Mouse (Mus musculus): ENCODE results near the gene Kank2. TPM values are rescaled to one million over a fixed set of nuclear protein-coding genes. Genes with fewer than 3 reads are reported as not detected.

Gene Kank2
- polyA plus RNA-seq, 1 experiment from 2014 or later: 9.5 TPM

DNA sequence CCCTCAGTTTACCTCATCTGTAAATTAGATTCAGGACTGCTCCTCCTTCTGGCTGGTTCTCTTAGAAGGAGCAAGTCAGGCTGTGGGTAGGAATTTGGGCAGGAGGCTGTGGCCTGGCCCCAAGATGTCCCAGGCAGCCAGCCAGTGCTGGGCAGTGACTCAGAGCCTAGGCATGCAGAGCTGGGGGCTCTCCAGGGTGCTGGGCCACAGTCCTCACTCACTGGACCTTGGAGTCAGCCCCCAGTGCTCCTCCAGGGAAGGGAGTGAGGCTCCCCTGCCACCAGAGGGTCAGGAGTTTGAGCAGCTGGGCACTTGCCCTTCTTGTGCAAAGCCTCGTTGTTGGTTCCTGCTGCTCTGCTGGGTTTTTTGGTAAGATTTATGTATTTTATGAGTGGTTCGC, 44.5 kb downstream of the Kank2 start:
- peaks cover 23% of the 10 kb centered on the region; the same call in 1 of the 2 replicates for H3K4me1 ChIP-seq (replicated peaks; ENCODE audit: control insufficient read depth, insufficient read depth, low read length)
- WGBS: 61% methylated on average over 2 of the region's 2 CpGs
- H3K4me3 ChIP-seq (ENCODE audit: low read depth, low read length): no peak overlapping the region
- DNase-seq (ENCODE audit: low spot score) (no peak), ATAC-seq (replicated peaks; ENCODE audit: low FRiP score, low TSS enrichment, low read depth) (no peak)
- no peak overlapping the region for H3K27ac ChIP-seq (ENCODE audit: low read depth)
- H3K4me2 ChIP-seq (ENCODE audit: low read length): no peak overlapping the region
- H3K9me3 ChIP-seq (ENCODE audit: control insufficient read depth, low read length): no peaks in the 10 kb centered on the region
- H3K27me3 ChIP-seq (replicated peaks; ENCODE audit: control insufficient read depth, insufficient read depth, low read length): no peaks in the 10 kb centered on the region
- peaks cover 36% of the 10 kb centered on the region for H3K36me3 ChIP-seq (ENCODE audit: control insufficient read depth, insufficient read depth, low read length)
- H3K9ac ChIP-seq (ENCODE audit: low read length): no peak overlapping the region

GRCm38 (mm10) chr9:21752252-21752792, 46.2 kb downstream of the Kank2 start:
- Histone ChIP-seq H3K9ac (ENCODE audit: low read length) (0 out of 2 replicates have a peak overlapping the region, but pooled peaks have one; percentile 14), H3K4me1 (replicated peaks; ENCODE audit: control insufficient read depth, insufficient read depth, low read length) (peaks cover 16% of the 10 kb centered on the region; the same call in 1 of the 2 replicates), H3K4me2 (ENCODE audit: low read length) (no peak overlapping the region), H3K27me3 (replicated peaks; ENCODE audit: control insufficient read depth, insufficient read depth, low read length) (no peaks in the 10 kb centered on the region), H3K27ac (ENCODE audit: low read depth) (peak overlapping the region; percentile 79), H3K36me3 (ENCODE audit: control insufficient read depth, insufficient read depth, low read length) (peaks cover 49% of the 10 kb centered on the region), H3K9me3 (ENCODE audit: control insufficient read depth, low read length) (no peaks in the 10 kb centered on the region), H3K4me3 (ENCODE audit: low read depth, low read length) (no peak overlapping the region)
- WGBS: 43% methylated on average over 10 of the region's 10 CpGs
- DNase-seq (ENCODE audit: low spot score): peak; percentile 60
- ATAC-seq (replicated peaks; ENCODE audit: low FRiP score, low TSS enrichment, low read depth): peak; percentile 45

DNA sequence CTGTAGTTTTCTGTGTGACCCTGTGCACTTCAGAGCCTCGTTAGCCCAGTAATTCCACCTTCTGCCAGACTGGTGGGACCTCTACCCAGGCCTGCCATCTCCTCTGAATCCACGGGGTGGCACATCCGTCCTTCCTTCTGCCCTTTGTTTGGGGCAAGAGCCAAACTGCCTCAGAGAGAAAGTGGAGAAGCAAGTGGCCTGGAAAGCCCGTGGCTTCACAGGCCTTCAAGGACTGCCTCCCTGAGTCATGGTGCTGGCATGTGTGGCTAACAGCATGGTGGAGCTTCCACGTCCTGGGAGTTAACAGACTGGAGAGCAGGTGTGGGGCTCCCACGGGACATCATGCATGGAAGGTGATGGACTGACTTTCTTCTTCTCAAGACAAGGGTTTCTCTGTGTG, 47.2 kb downstream of the Kank2 start:
- H3K36me3 ChIP-seq (ENCODE audit: control insufficient read depth, insufficient read depth, low read length): peaks cover 50% of the 10 kb centered on the region
- no peak for DNase-seq (ENCODE audit: low spot score)
- no peaks in the 10 kb centered on the region for H3K27me3 ChIP-seq (replicated peaks; ENCODE audit: control insufficient read depth, insufficient read depth, low read length)
- no peak overlapping the region for H3K4me2 ChIP-seq (ENCODE audit: low read length)
- no peaks in the 10 kb centered on the region for H3K9me3 ChIP-seq (ENCODE audit: control insufficient read depth, low read length)
- H3K9ac ChIP-seq (ENCODE audit: low read length): no peak overlapping the region
- H3K4me3 ChIP-seq (ENCODE audit: low read depth, low read length): no peak overlapping the region
- WGBS: 67% methylated on average over 6 of the region's 6 CpGs
- ATAC-seq (replicated peaks; ENCODE audit: low FRiP score, low TSS enrichment, low read depth): no peak
- H3K4me1 ChIP-seq (replicated peaks; ENCODE audit: control insufficient read depth, insufficient read depth, low read length): peaks cover 16% of the 10 kb centered on the region; the same call in 1 of the 2 replicates
- H3K27ac ChIP-seq (ENCODE audit: low read depth): no peak overlapping the region

GRCm38 (mm10) chr9:21750370-21750769, 48.2 kb downstream of the Kank2 start:
- H3K4me3 ChIP-seq (ENCODE audit: low read depth, low read length): no peak overlapping the region
- no peak overlapping the region for H3K9ac ChIP-seq (ENCODE audit: low read length)
- H3K27ac ChIP-seq (ENCODE audit: low read depth): no peak overlapping the region
- no peak for DNase-seq (ENCODE audit: low spot score)
- H3K36me3 ChIP-seq (ENCODE audit: control insufficient read depth, insufficient read depth, low read length): peaks cover 53% of the 10 kb centered on the region
- ATAC-seq (replicated peaks; ENCODE audit: low FRiP score, low TSS enrichment, low read depth): no peak
- H3K4me2 ChIP-seq (ENCODE audit: low read length): no peak overlapping the region
- H3K9me3 ChIP-seq (ENCODE audit: control insufficient read depth, low read length): no peaks in the 10 kb centered on the region
- no peaks in the 10 kb centered on the region for H3K27me3 ChIP-seq (replicated peaks; ENCODE audit: control insufficient read depth, insufficient read depth, low read length)
- 75% methylated on average over 3 of the region's 3 CpGs for WGBS
- H3K4me1 ChIP-seq (replicated peaks; ENCODE audit: control insufficient read depth, insufficient read depth, low read length): peaks cover 16% of the 10 kb centered on the region; the same call in 1 of the 2 replicates

DNA sequence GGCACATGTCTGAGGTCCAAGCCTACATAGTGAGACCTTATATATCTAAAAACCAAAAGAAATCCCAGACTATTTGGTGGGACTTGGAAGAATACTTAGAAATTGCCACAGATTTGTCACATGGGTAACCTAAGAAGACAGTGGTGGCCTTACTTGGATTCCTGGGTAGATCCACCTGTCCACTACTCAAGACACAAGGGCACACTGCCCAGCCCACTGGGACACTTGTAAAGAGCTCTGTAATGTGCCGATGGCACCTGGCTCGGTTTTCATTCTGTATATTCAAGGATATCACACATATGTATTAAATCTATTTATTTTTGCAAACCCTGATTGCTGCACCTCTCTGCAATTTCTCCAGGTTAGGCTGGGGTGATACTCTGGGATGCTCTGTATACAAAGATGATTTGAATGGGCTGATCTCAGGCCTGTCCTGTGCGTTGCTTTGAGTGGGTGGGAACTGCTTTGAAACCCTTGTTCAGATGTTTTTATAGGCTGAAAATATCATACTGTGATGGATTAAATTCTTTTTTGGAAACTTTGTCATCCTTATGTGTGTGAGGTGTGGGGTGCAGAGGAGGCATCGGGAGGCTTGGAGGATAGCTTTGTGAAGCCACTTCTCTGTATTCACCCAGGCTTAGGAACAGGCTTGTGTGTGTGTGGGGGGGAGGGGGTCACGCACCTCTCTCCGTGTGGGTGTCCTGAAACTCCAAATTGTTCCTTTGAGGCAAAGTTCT, 49.0 kb downstream of the Kank2 start:
- ATAC-seq (replicated peaks; ENCODE audit: low FRiP score, low TSS enrichment, low read depth): no peak
- Histone ChIP-seq H3K4me2 (ENCODE audit: low read length) (no peak overlapping the region), H3K4me3 (ENCODE audit: low read depth, low read length) (no peak overlapping the region), H3K9me3 (ENCODE audit: control insufficient read depth, low read length) (no peaks in the 10 kb centered on the region), H3K4me1 (replicated peaks; ENCODE audit: control insufficient read depth, insufficient read depth, low read length) (peaks cover 16% of the 10 kb centered on the region; the same call in 1 of the 2 replicates), H3K27me3 (replicated peaks; ENCODE audit: control insufficient read depth, insufficient read depth, low read length) (no peaks in the 10 kb centered on the region), H3K9ac (ENCODE audit: low read length) (no peak overlapping the region), H3K27ac (ENCODE audit: low read depth) (no peak overlapping the region), H3K36me3 (ENCODE audit: control insufficient read depth, insufficient read depth, low read length) (peaks cover 57% of the 10 kb centered on the region)
- WGBS: 94% methylated on average over 6 of the region's 6 CpGs
- no peak for DNase-seq (ENCODE audit: low spot score)

DNA sequence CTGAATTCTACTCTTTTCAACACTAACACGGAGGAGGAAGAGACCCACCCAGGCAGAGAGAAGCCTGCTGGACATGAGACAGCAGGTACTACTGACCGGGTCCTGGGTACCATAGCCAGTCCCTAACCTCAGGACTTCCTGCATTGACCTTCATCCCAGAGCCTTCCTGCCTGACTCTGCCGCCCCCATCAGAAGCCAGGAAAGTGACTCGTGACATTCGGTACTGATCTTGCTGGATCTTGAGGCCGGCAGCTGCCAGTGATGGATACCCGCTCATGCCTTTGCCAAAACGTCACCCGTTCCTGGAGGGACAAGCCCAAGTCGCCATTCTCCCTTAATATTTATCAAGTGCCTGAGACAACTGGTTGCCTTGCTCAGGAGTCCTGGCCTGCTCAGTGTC, 50.1 kb downstream of the Kank2 start:
- Histone ChIP-seq H3K27ac (ENCODE audit: low read depth) (0 out of 2 replicates have a peak overlapping the region, but pooled peaks have one; percentile 8), H3K4me1 (replicated peaks; ENCODE audit: control insufficient read depth, insufficient read depth, low read length) (peaks cover 8% of the 10 kb centered on the region; the same call in 1 of the 2 replicates), H3K36me3 (ENCODE audit: control insufficient read depth, insufficient read depth, low read length) (peaks cover 66% of the 10 kb centered on the region), H3K4me3 (ENCODE audit: low read depth, low read length) (no peak overlapping the region), H3K4me2 (ENCODE audit: low read length) (no peak overlapping the region), H3K27me3 (replicated peaks; ENCODE audit: control insufficient read depth, insufficient read depth, low read length) (no peaks in the 10 kb centered on the region), H3K9ac (ENCODE audit: low read length) (no peak overlapping the region), H3K9me3 (ENCODE audit: control insufficient read depth, low read length) (no peaks in the 10 kb centered on the region)
- no peak for ATAC-seq (replicated peaks; ENCODE audit: low FRiP score, low TSS enrichment, low read depth)
- 81% methylated on average over 10 of the region's 10 CpGs for whole genome bisulfite sequencing
- DNase-seq (ENCODE audit: low spot score): no peak

DNA sequence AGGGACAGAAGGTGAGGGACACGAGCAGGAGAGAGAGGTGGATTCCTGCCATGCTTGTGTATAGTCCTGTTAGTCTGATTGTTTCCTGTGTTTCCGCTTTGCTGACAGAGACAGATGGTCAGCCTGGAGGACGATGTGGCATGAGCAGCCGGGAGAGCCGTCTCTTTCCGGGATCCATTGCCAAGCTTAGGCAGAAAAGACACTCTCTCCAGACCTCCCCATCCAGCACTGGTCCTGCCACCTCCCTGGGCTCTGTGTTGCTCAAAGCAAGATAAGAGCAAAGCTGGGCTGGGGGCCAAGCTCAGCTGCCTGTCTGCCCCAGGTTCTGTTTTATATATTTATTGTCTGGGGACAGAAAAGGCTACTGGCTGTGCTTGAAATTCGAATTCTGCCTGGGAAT, 50.5 kb downstream of the Kank2 start:
- Histone ChIP-seq H3K4me3 (ENCODE audit: low read depth, low read length) (no peak overlapping the region), H3K27ac (ENCODE audit: low read depth) (peak overlapping the region; percentile 29; the same call in 1 of the 2 replicates), H3K9me3 (ENCODE audit: control insufficient read depth, low read length) (no peaks in the 10 kb centered on the region), H3K9ac (ENCODE audit: low read length) (no peak overlapping the region), H3K4me1 (replicated peaks; ENCODE audit: control insufficient read depth, insufficient read depth, low read length) (peaks cover 8% of the 10 kb centered on the region; the same call in 1 of the 2 replicates), H3K27me3 (replicated peaks; ENCODE audit: control insufficient read depth, insufficient read depth, low read length) (no peaks in the 10 kb centered on the region), H3K36me3 (ENCODE audit: control insufficient read depth, insufficient read depth, low read length) (peaks cover 67% of the 10 kb centered on the region), H3K4me2 (ENCODE audit: low read length) (no peak overlapping the region)
- ATAC-seq (replicated peaks; ENCODE audit: low FRiP score, low TSS enrichment, low read depth): no peak
- DNase-seq (ENCODE audit: low spot score): no peak
- 52% methylated on average over 7 of the region's 7 CpGs for WGBS

DNA sequence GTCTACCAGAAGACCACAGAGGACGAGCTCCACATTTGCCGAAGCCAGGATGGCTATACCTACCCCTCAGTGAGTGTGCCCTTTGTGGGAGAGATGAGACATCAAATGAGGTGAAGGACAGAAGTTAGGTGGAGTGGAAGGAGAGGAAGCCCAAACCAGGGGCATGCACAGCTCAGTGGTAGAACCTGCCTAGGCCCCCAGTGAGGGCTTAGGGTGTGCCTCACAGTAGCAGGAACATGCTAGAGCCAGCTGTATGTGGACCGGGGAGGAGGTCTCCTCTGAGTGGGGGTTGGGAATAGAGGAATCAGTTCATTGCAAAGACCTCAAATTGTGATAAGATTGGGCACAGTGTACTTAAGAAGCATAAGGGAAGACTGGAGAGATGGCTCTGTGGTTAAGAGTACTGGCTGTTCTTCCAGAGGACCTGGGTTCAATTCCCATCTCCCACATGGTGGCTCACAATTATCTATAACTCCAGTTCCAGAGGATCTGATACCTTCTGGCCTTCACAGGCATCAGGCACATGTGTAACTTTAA, 51.2 kb downstream of the Kank2 start:
- H3K9ac ChIP-seq (ENCODE audit: low read length): no peak overlapping the region
- WGBS: 81% methylated on average over 3 of the region's 3 CpGs
- peaks cover 6% of the 10 kb centered on the region; the same call in 1 of the 2 replicates for H3K4me1 ChIP-seq (replicated peaks; ENCODE audit: control insufficient read depth, insufficient read depth, low read length)
- H3K4me2 ChIP-seq (ENCODE audit: low read length): no peak overlapping the region
- H3K27ac ChIP-seq (ENCODE audit: low read depth): peak overlapping the region; percentile 29; the same call in 1 of the 2 replicates
- ATAC-seq (replicated peaks; ENCODE audit: low FRiP score, low TSS enrichment, low read depth) (no peak), DNase-seq (ENCODE audit: low spot score) (no peak)
- H3K4me3 ChIP-seq (ENCODE audit: low read depth, low read length): no peak overlapping the region
- H3K27me3 ChIP-seq (replicated peaks; ENCODE audit: control insufficient read depth, insufficient read depth, low read length): no peaks in the 10 kb centered on the region
- H3K36me3 ChIP-seq (ENCODE audit: control insufficient read depth, insufficient read depth, low read length): peaks cover 75% of the 10 kb centered on the region
- H3K9me3 ChIP-seq (ENCODE audit: control insufficient read depth, low read length): no peaks in the 10 kb centered on the region

Data from intestine, embryonic 14.5 days (tissue).